Mouse (Mus musculus): ENCODE data around the gene Olfr318. TPM values are rescaled to one million over a fixed set of nuclear protein-coding genes. Genes with fewer than 3 reads are reported as not detected.

Gene Olfr318
- polyA plus RNA-seq, 1 experiment: not detected

DNA sequence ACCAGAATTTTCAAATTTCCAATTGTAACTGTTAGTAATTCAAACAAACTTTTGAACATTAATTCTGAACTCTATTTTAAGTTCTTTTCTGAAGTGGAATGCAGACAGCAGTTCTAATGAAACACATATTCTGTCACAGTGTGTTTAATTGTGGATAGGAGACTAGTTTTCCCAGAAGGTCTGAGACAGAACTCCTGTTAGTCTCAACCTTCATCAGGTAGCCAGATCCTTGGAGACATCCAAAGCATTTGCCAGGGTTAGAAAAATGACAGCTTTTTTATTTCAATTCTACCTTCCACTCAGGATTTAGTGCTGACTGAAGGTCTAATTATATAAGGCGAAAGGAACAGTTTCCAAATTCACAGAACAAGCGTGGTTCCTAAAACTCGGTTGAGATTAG lies 25.0 kb downstream of the Olfr318 start, which contains the start of gene Olfr319:
TSS of gene Olfr319 (plus strand) at position 301 of the 400 bp plus-strand sequence.
- no peaks in the 10 kb centered on the region for H3K4me1 ChIP-seq (ENCODE audit: control insufficient read depth, insufficient read depth, low read length)
- no peak within 1 kb of the TSS for H3K4me3 ChIP-seq (ENCODE audit: insufficient read depth, low read length)
- no peak for TF ChIP-seq CTCF (IDR thresholded peaks at IDR 0.05; ENCODE audit: borderline replicate concordance, insufficient read depth, low read length)
- TF ChIP-seq POLR2A (IDR thresholded peaks at IDR 0.05; ENCODE audit: low read depth, low read length): no peak
- no peak within 1 kb of the TSS for H3K27ac ChIP-seq (ENCODE audit: insufficient read depth, low read length)

DNA sequence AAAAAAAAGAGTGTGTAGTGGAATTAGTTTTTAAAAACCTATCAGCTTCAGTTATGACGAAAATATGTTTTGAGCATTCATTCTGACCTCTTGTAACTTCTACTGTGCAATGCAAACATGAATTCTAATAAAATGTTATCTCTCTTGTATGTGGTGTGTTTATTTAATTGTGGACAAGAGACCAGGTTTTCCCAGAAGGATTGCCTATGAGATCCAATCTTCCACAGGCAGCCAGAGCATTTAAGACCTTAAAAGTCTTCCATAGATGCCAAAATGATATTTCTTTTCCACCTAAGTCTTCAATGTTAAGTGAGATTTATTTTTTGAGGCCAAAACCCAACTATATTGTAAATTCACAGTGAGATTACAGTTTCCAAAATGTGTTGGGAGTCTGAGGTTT lies 43.0 kb downstream of the Olfr318 start, which contains the start of gene Olfr320:
TSS of gene Olfr320 (plus strand) at position 301 of the 400 bp plus-strand sequence.
- H3K4me1 ChIP-seq (ENCODE audit: control insufficient read depth, insufficient read depth, low read length): no peaks in the 10 kb centered on the region
- H3K4me3 ChIP-seq (ENCODE audit: insufficient read depth, low read length): no peak within 1 kb of the TSS
- H3K27ac ChIP-seq (ENCODE audit: insufficient read depth, low read length): no peak within 1 kb of the TSS
- no peak for TF ChIP-seq POLR2A (IDR thresholded peaks at IDR 0.05; ENCODE audit: low read depth, low read length)
- no peak for TF ChIP-seq CTCF (IDR thresholded peaks at IDR 0.05; ENCODE audit: borderline replicate concordance, insufficient read depth, low read length)

GRCm38 (mm10) chr11:58671825-58672224 lies 52.0 kb downstream of the Olfr318 start:
- Histone ChIP-seq H3K4me1 (ENCODE audit: control insufficient read depth, insufficient read depth, low read length) (no peaks in the 10 kb centered on the region), H3K4me3 (ENCODE audit: insufficient read depth, low read length) (no peak overlapping the region), H3K27ac (ENCODE audit: insufficient read depth, low read length) (no peak overlapping the region)
- TF ChIP-seq CTCF (IDR thresholded peaks at IDR 0.05; ENCODE audit: borderline replicate concordance, insufficient read depth, low read length): no peak
- TF ChIP-seq POLR2A (IDR thresholded peaks at IDR 0.05; ENCODE audit: low read depth, low read length): no peak

DNA sequence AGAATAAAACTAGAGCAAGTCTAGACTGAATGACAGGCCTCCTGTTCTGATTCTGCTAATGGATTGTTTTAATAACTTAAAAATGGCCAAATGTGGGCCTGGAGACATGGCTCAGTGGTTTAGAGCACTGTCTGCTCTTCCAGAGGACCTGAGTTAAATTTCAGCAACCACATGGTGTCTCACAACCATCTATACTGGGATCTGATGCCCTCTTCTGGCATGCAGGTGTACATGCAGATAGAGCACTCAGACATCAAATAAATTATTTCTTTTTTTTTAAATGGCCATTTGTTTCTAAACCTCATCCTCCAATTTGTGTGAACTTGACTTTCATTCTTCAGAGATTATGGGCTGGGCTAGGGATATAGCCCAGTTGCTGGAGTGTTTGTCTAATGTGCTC lies 54.6 kb downstream of the Olfr318 start:
- H3K27ac ChIP-seq (ENCODE audit: insufficient read depth, low read length): no peak overlapping the region
- no peak overlapping the region for H3K4me3 ChIP-seq (ENCODE audit: insufficient read depth, low read length)
- no peak for TF ChIP-seq CTCF (IDR thresholded peaks at IDR 0.05; ENCODE audit: borderline replicate concordance, insufficient read depth, low read length)
- TF ChIP-seq POLR2A (IDR thresholded peaks at IDR 0.05; ENCODE audit: low read depth, low read length): no peak
- H3K4me1 ChIP-seq (ENCODE audit: control insufficient read depth, insufficient read depth, low read length): no peaks in the 10 kb centered on the region

Other genes starting within 250 kb of the Olfr318 start
- gene Olfr332, start 231.5 kb downstream of the Olfr318 start, polyA plus RNA-seq (2011; ENCODE audit: insufficient read length, low read depth, missing spikeins): not detected in 2 replicates
- gene Olfr331, start 221.4 kb downstream of the Olfr318 start, polyA plus RNA-seq (2011; ENCODE audit: insufficient read length, low read depth, missing spikeins): not detected in 2 replicates
- gene Olfr330, start 189.2 kb downstream of the Olfr318 start, polyA plus RNA-seq (2011; ENCODE audit: insufficient read length, low read depth, missing spikeins): not detected in 2 replicates
- not detected in 2 replicates for gene Olfr329-ps, start 177.6 kb downstream of the Olfr318 start, polyA plus RNA-seq (2011; ENCODE audit: insufficient read length, low read depth, missing spikeins)
- gene Olfr328, start 168.4 kb downstream of the Olfr318 start, polyA plus RNA-seq (2011; ENCODE audit: insufficient read length, low read depth, missing spikeins): not detected in 2 replicates
- gene Olfr224, start 153.5 kb downstream of the Olfr318 start, polyA plus RNA-seq (2011; ENCODE audit: insufficient read length, low read depth, missing spikeins): not detected in 2 replicates
- gene Olfr325, start 146.3 kb downstream of the Olfr318 start, polyA plus RNA-seq (2011; ENCODE audit: insufficient read length, low read depth, missing spikeins): not detected in 2 replicates
- gene Olfr324, start 128.9 kb downstream of the Olfr318 start, polyA plus RNA-seq (2011; ENCODE audit: insufficient read length, low read depth, missing spikeins): not detected in 2 replicates
- gene 2210407C18Rik, start 107.9 kb downstream of the Olfr318 start, polyA plus RNA-seq (2011; ENCODE audit: insufficient read length, low read depth, missing spikeins): not detected in 2 replicates
- not detected in 2 replicates for gene Olfr323, start 93.5 kb downstream of the Olfr318 start, polyA plus RNA-seq (2011; ENCODE audit: insufficient read length, low read depth, missing spikeins)
- not detected in 2 replicates for gene Trim58, start 83.5 kb downstream of the Olfr318 start, polyA plus RNA-seq (2011; ENCODE audit: insufficient read length, low read depth, missing spikeins)
- gene Olfr322, start 65.2 kb downstream of the Olfr318 start, polyA plus RNA-seq (2011; ENCODE audit: insufficient read length, low read depth, missing spikeins): not detected in 2 replicates
- not detected in 2 replicates for gene Olfr320, start 42.9 kb downstream of the Olfr318 start, polyA plus RNA-seq (2011; ENCODE audit: insufficient read length, low read depth, missing spikeins)
- not detected in 2 replicates for gene Olfr319, start 24.9 kb downstream of the Olfr318 start, polyA plus RNA-seq (2011; ENCODE audit: insufficient read length, low read depth, missing spikeins)
- not detected in 2 replicates for gene Olfr317, start 15.2 kb upstream of the Olfr318 start, polyA plus RNA-seq (2011; ENCODE audit: insufficient read length, low read depth, missing spikeins)
- gene Olfr316, start 28.7 kb upstream of the Olfr318 start, polyA plus RNA-seq (2011; ENCODE audit: insufficient read length, low read depth, missing spikeins): not detected in 2 replicates
- gene Olfr315, start 49.2 kb upstream of the Olfr318 start, polyA plus RNA-seq (2011; ENCODE audit: insufficient read length, low read depth, missing spikeins): not detected in 2 replicates
- gene Olfr314, start 58.9 kb upstream of the Olfr318 start, polyA plus RNA-seq (2011; ENCODE audit: insufficient read length, low read depth, missing spikeins): not detected in 2 replicates
- gene Fam183b, start 77.9 kb upstream of the Olfr318 start, polyA plus RNA-seq (2011; ENCODE audit: insufficient read length, low read depth, missing spikeins): not detected in 2 replicates
- not detected in 2 replicates for gene Olfr313, start 91.0 kb upstream of the Olfr318 start, polyA plus RNA-seq (2011; ENCODE audit: insufficient read length, low read depth, missing spikeins)
- gene Olfr312, start 105.2 kb upstream of the Olfr318 start, polyA plus RNA-seq (2011; ENCODE audit: insufficient read length, low read depth, missing spikeins): not detected in 2 replicates
- gene Olfr311, start 115.2 kb upstream of the Olfr318 start, polyA plus RNA-seq (2011; ENCODE audit: insufficient read length, low read depth, missing spikeins): not detected in 2 replicates
- gene Gm12258, start 123.1 kb upstream of the Olfr318 start, polyA plus RNA-seq (2011; ENCODE audit: insufficient read length, low read depth, missing spikeins): 5.4 and 6.8 TPM in 2 replicates
- 6.6 TPM in 2 replicates for gene 2810021J22Rik, start 143.2 kb upstream of the Olfr318 start, polyA plus RNA-seq (2011; ENCODE audit: insufficient read length, low read depth, missing spikeins)
- 4.1 and 6.2 TPM in 2 replicates for gene Zfp39, start 180.2 kb upstream of the Olfr318 start, polyA plus RNA-seq (2011; ENCODE audit: insufficient read length, low read depth, missing spikeins)
- not detected in 2 replicates for gene Btnl10, start 193.9 kb upstream of the Olfr318 start, polyA plus RNA-seq (2011; ENCODE audit: insufficient read length, low read depth, missing spikeins)
- gene Rnf187, start 214.9 kb upstream of the Olfr318 start, polyA plus RNA-seq (2011; ENCODE audit: insufficient read length, low read depth, missing spikeins): 91.5 and 99.2 TPM in 2 replicates
- not detected in 2 replicates for gene Hist3h2ba, start 224.9 kb upstream of the Olfr318 start, polyA plus RNA-seq (2011; ENCODE audit: insufficient read length, low read depth, missing spikeins)
- 9.7 and 12.5 TPM in 2 replicates for gene Hist3h2a, start 230.7 kb upstream of the Olfr318 start, polyA plus RNA-seq (2011; ENCODE audit: insufficient read length, low read depth, missing spikeins)
- gene Trim17, start 230.7 kb upstream of the Olfr318 start, polyA plus RNA-seq (2011; ENCODE audit: insufficient read length, low read depth, missing spikeins): not detected in 2 replicates

Measured in embryonic fibroblast, embryonic 13.5 days (primary cell).